Comparison of ENCODE assay signal across 10 mouse cellular contexts in the genomic region with DNA sequence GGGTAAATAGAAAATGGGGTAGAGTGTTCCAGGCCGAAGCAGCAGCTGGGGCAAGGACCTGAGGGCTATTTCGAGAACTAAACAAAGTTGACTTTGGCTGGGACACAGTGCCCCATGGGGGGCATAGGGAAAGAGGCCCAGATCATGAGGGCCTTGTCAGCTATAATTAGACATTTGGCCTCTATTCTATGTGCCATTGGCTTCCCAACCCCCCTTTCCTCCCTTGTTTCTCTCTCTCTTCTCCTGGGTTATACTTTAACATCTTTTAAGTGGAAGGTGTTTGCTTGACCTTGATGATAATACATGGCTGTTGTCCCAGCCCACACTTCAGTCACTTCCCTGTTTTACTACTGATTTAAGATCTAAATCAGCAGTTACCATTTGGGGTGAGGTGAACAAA.
A peak's percentile ranks its signal among the peaks of the same experiment; 100 is the strongest.
DNase-seq lines count a peak whose midpoint lies in the region; ATAC-seq lines count a peak whose summit lies in the region.
"Had no signal": no experiment of that assay in that cellular context is flagged by ENCODE, and none has a peak within 500 bp of the region (broad histone marks: within the 10 kb centered on the region; RNA-seq: fewer than 3 reads in every experiment).

No protein-coding gene starts in this region.

- H3K9ac ChIP-seq in kidney, embryonic 14.5 days (ENCODE audit: low read depth, low read length) = no peak overlapping the region

- no peak for ATAC-seq in kidney, embryonic 14.5 days (ENCODE audit: low FRiP score, low TSS enrichment)
- ATAC-seq in megakaryocyte-erythroid progenitor cell, adult 5-6 weeks (replicated peaks; ENCODE audit: low FRiP score, low TSS enrichment, poor library complexity, severe bottlenecking) = peak; percentile 58; the same call in 1 of the 2 replicates
- ATAC-seq: midbrain, embryonic 16.5 days had no signal

- H3K4me1 ChIP-seq in kidney, embryonic 14.5 days (ENCODE audit: control insufficient read depth, insufficient read depth, low read length) = peaks cover 17% of the 10 kb centered on the region

- H3K27ac ChIP-seq in kidney, embryonic 14.5 days (ENCODE audit: low read depth, low read length) = peak overlapping the region; percentile 12; the same call in 1 of the 2 replicates
- H3K27ac ChIP-seq: limb, embryonic 10.5 days had no signal

- DNase-seq in heart, adult 8-10 months (ENCODE audit: low spot score) = peak; percentile 68
- no peak for DNase-seq in heart, postnatal 25 days (ENCODE audit: low spot score)
- DNase-seq in heart, adult 9 months (ENCODE audit: low spot score in 2 of 2) = peak; percentile 67 to 73
- DNase-seq in spleen, postnatal 36 days (ENCODE audit: low spot score in 2 of 2) = no peak
- DNase-seq in embryo, embryonic 11 days = no peak
- no peak for DNase-seq in layer of hippocampus, adult 18-20 months (ENCODE audit: low spot score in 2 of 2)

- H3K4me3 ChIP-seq in kidney, embryonic 14.5 days (ENCODE audit: low read length) = no peak overlapping the region
- H3K4me3 ChIP-seq: limb, embryonic 10.5 days had no signal

- WGBS in kidney, embryonic 14.5 days = 74% methylated on average over 2 of the region's 2 CpGs

- no peaks in the 10 kb centered on the region for H3K9me3 ChIP-seq in kidney, embryonic 14.5 days (ENCODE audit: control insufficient read depth, low read length)
- H3K9me3 ChIP-seq: limb, embryonic 10.5 days had no signal

- no peaks in the 10 kb centered on the region for H3K36me3 ChIP-seq in kidney, embryonic 14.5 days (ENCODE audit: control insufficient read depth, insufficient read depth, low read length)
- H3K36me3 ChIP-seq: limb, embryonic 10.5 days had no signal

- H3K27me3 ChIP-seq in kidney, embryonic 14.5 days (ENCODE audit: control insufficient read depth, insufficient read depth, low read length) = no peaks in the 10 kb centered on the region

- intact Hi-C loops in heart, postnatal 25 days (cut with DNase I) = loop anchor here (5.0 to 10.0 kb wide), 4 partner anchors 94 to 441 kb away; a partner anchor contains a TSS

- no peak overlapping the region for H3K4me2 ChIP-seq in kidney, embryonic 14.5 days (replicated peaks; ENCODE audit: low read depth, low read length)

Comparison
In these comparisons a context has a peak if more than half of its experiments do, and no peak if none do; other contexts are left out.
1. DNase-seq: peak in heart, adult 8-10 months (single experiment) and heart, adult 9 months (2 of 2); none in heart, postnatal 25 days (single experiment), spleen, postnatal 36 days (0 of 2), embryo, embryonic 11 days (single experiment) and layer of hippocampus, adult 18-20 months (0 of 2).